Mouse (Mus musculus): ENCODE data around the gene Ccdc182. TPM values are rescaled to one million over a fixed set of nuclear protein-coding genes. Genes with fewer than 3 reads are reported as not detected.

Gene Ccdc182
- polyA plus RNA-seq (2012; fragmentation: generic; extraction: Trizol): not detected

DNA sequence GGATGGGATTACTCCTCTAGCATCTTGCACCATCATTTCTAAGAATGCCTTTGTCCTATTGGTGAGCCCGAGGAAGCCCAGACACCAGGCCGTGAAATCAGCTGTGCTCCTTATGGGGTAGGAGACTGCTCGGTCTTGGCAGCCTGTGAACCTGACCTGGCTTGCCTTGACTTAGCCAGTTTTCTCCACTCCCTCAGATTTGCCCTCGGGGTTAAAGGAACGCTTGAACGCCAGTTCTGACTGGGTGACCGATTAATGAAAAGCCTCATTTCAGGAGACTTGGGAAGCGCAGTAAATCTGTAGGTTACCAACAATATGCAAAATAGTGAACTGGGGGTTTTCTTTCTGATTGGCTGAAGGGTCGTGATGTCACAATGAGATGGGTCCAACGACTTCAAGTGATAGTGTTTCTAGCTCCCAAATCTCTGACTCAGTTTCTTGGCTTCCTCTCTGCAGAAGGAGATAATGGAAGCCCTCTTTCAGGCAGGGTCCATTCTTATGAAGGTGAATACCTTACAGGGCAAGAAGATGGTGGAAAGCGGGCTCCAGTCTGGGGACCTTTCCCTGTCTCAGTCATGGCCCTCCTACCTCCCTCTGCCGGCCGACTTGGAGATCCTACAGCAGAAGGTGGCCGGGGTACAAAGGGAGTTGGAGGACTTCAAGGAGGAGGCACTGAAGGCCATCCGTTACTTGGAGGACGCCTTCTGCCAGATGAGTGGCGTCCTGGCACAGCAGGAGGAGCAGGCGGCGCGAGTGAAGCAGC lies at the start of gene Ccdc182:
Gene Ccdc182 (plus strand): TSS at position 428 of the 763 bp plus-strand sequence.

Other genes starting within 250 kb of the Ccdc182 start
- 10 to 100 TPM; 13.4 to 72.9 TPM for gene Srsf1, start 246.7 kb upstream of the Ccdc182 start, polyA plus RNA-seq (2012; fragmentation: generic; extraction: Trizol)
- 10 to 100 TPM in 1 of 2 experiments, 1 to 10 TPM in 1; 3.1 to 21.1 TPM for gene Vezf1, start 225.8 kb upstream of the Ccdc182 start, polyA plus RNA-seq (2012; fragmentation: generic; extraction: Trizol)
- 10 to 100 TPM; 29.7 to 61.1 TPM for gene Cuedc1, start 196.0 kb upstream of the Ccdc182 start, polyA plus RNA-seq (2012; fragmentation: generic; extraction: Trizol)
- gene Mrps23, start 89.7 kb upstream of the Ccdc182 start, polyA plus RNA-seq (2012; fragmentation: generic; extraction: Trizol): 100 to 1,000 TPM; 171 to 215 TPM

All from C3H10T1/2 (cell line).